Mouse (Mus musculus): ENCODE results near the gene Acmsd.

- TF ChIP-seq CTCF (IDR thresholded peaks at IDR 0.05; ENCODE audit: control insufficient read depth, insufficient read depth, insufficient read length) = no peak
- no peak for TF ChIP-seq USF1 (IDR thresholded peaks at IDR 0.05; ENCODE audit: low read depth)
- no peak for TF ChIP-seq FOSL1 (IDR thresholded peaks at IDR 0.05; ENCODE audit: insufficient read depth, low read length, poor library complexity, severe bottlenecking)
- no peak for TF ChIP-seq MAX (IDR thresholded peaks at IDR 0.05)
- no peak for TF ChIP-seq MYOG (IDR thresholded peaks at IDR 0.05; ENCODE audit: control insufficient read depth, extremely low read depth, insufficient read length)
These were observed 44.1 kb downstream of the Acmsd start for GRCm38 (mm10) chr1:127773198-127773802.
